Mouse (Mus musculus) liver, embryonic 11.5 days (tissue): ENCODE data around the gene Cdk12. TPM values are rescaled to one million over a fixed set of nuclear protein-coding genes. Genes with fewer than 3 reads are reported as not detected.
"Not testable (repeated sequence)": the region's sequence is repeated elsewhere in the genome, so short reads cannot be mapped to it uniquely, and the experiment has no call there.

Experiments used
- ATAC-seq: fragments of 200-750 bp; cut with Nextera tagmentation; replicated peaks from 2 replicates; pipeline ENCODE4 v1.8.0; 2017; ENCODE audit warnings: moderate number of reproducible peaks, mild to moderate bottlenecking, moderate TSS enrichment, moderate library complexity; ENCODE audit not compliant: low FRiP score
- DNase-seq: peaks from one replicate; pipeline ENCODE4 v3.0.0-alpha.2; 2017; ENCODE audit warnings: low spot score
- H3K27ac ChIP-seq: fragments of 300-500 bp; sonication (generic); 2 replicates; pipeline ENCODE4 v1.5.1; 2014; ENCODE audit warnings: mild to moderate bottlenecking, low read depth, low read length, control low read depth
- H3K27me3 ChIP-seq: fragments of 300-500 bp; sonication (generic); replicated peaks from 2 replicates; pipeline ENCODE4 v1.6.1; 2014; ENCODE audit warnings: low read length, mixed read lengths; ENCODE audit not compliant: control insufficient read depth, insufficient read depth
- H3K36me3 ChIP-seq: fragments of 300-500 bp; sonication (generic); 2 replicates; pipeline ENCODE4 v1.6.1; 2014; ENCODE audit warnings: mild to moderate bottlenecking, low read length, moderate library complexity, mixed read lengths; ENCODE audit not compliant: control insufficient read depth, insufficient read depth
- H3K4me1 ChIP-seq: fragments of 300-500 bp; sonication (generic); replicated peaks from 2 replicates; pipeline ENCODE4 v1.6.1; 2014; ENCODE audit warnings: low read length, mixed read lengths; ENCODE audit not compliant: control insufficient read depth, insufficient read depth
- H3K4me2 ChIP-seq: fragments of 300-500 bp; sonication (generic); 2 replicates; pipeline ENCODE4 v1.6.1; 2014; ENCODE audit warnings: mild to moderate bottlenecking, control low read depth, moderate library complexity
- H3K4me3 ChIP-seq: fragments of 300-500 bp; sonication (generic); 2 replicates; pipeline ENCODE4 v1.5.1; 2014; ENCODE audit warnings: low read depth, low read length, control low read depth
- H3K9ac ChIP-seq: fragments of 300-500 bp; sonication (generic); 2 replicates; pipeline ENCODE4 v1.6.1; 2014; ENCODE audit warnings: low read depth, low read length, control low read depth
- H3K9me3 ChIP-seq: fragments of 300-500 bp; sonication (generic); 2 replicates; pipeline ENCODE4 v1.6.1; 2016; ENCODE audit warnings: low read length, inconsistent platforms, mixed read lengths; ENCODE audit not compliant: control insufficient read depth
- WGBS: fragments of 180-500 bp; shearing (Covaris S2); extraction: QIAGEN DNeasy Blood & Tissue Kit; methylation state at CpG from one replicate; pipeline ENCODE4 v1.1.7; 2014; 5-methylcytosine and 5-hydroxymethylcytosine counted together
- polyA plus RNA-seq: library from polyadenylated mRNA; unstranded; fragments of >200 nt; fragmentation: Nextera tagmentation; extraction: Ambion mirVana; gene quantifications from 2 replicates; pipeline ENCODE4 v1.2.1, GENCODE M21; 2014

The Cdk12 gene
- polyA plus RNA-seq, 1 experiment from 2014 or later: 13.5 TPM

- Histone ChIP-seq H3K27me3 (no peaks in the 10 kb centered on the region), H3K9ac (peak overlapping the region; percentile 100), H3K36me3 (no peaks in the 10 kb centered on the region), H3K4me3 (peak overlapping the region; percentile 97), H3K4me1 (peaks cover 4% of the 10 kb centered on the region; the same call in 1 of the 2 replicates), H3K9me3 (no peaks in the 10 kb centered on the region), H3K4me2 (peak overlapping the region; percentile 88), H3K27ac (peak overlapping the region; percentile 100)
- no peak; the same call in 1 of the 2 replicates for ATAC-seq
- 2% methylated on average over 27 of the region's 27 CpGs for WGBS
- DNase-seq: peak; percentile 54
These were observed 843 bp upstream of the Cdk12 start for GRCm38 (mm10) chr11:98201791-98202640.

GRCm38 (mm10) chr11:98203351-98203911 lies 572 bp downstream of the Cdk12 start:
- peak; percentile 32 for ATAC-seq
- Histone ChIP-seq H3K4me1 (peaks cover 4% of the 10 kb centered on the region; the same call in 1 of the 2 replicates), H3K9ac (peak overlapping the region; percentile 100), H3K36me3 (no peaks in the 10 kb centered on the region), H3K9me3 (no peaks in the 10 kb centered on the region), H3K27me3 (no peaks in the 10 kb centered on the region), H3K27ac (peak overlapping the region; percentile 100), H3K4me2 (peak overlapping the region; percentile 85), H3K4me3 (peak overlapping the region; percentile 97)
- no peak for DNase-seq
- WGBS: under 1% methylated on average over 37 of the region's 37 CpGs

DNA sequence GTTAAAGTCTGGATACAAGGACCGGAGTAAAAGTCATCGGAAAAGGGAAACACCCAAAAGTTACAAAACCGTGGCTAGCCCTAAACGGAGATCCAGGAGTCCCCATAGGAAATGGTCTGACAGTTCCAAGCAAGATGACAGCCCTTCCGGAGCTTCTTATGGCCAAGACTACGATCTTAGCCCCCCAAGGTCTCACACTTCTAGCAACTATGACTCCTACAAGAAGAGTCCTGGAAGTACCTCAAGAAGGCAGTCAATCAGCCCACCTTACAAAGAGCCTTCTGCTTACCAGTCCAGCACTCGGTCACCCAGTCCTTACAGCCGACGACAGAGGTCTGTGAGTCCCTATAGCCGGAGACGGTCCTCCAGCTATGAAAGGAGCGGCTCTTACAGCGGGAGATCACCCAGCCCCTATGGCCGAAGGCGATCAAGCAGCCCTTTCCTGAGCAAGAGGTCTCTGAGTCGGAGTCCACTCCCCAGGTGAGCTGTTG lies 1.1 kb downstream of the Cdk12 start:
- DNase-seq (peak; percentile 38), ATAC-seq (no peak)
- H3K27me3 ChIP-seq: no peaks in the 10 kb centered on the region
- H3K27ac ChIP-seq: no peak overlapping the region
- peaks cover 2% of the 10 kb centered on the region; the same call in 1 of the 2 replicates for H3K36me3 ChIP-seq
- peak overlapping the region; percentile 85 for H3K4me2 ChIP-seq
- peak overlapping the region; percentile 100 for H3K9ac ChIP-seq
- under 1% methylated on average over 16 of the region's 16 CpGs for WGBS
- H3K9me3 ChIP-seq: no peaks in the 10 kb centered on the region
- H3K4me1 ChIP-seq: peaks cover 4% of the 10 kb centered on the region; the same call in 1 of the 2 replicates
- H3K4me3 ChIP-seq: peak overlapping the region; percentile 97

DNA sequence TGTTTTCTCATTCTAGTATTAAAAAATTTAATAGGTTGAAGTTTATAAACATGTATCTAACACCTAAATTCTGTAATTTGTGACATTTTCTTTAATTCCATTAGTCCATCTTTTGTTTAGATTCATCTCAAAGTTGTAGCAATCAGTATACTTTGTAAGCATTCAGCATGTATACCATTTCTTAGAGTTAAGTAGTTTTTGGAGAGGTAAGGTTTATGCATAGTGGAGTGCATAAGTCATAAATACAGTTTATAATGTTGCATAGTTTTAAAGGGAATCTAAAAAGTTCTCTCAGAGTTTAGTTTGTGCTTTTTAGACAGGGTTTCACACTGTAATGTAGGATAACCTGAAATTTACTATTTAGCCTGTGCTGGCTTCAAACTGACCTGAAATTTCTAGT lies 2.6 kb downstream of the Cdk12 start:
- H3K27ac ChIP-seq: no peak overlapping the region
- no peak for ATAC-seq
- no peak for DNase-seq
- H3K36me3 ChIP-seq: peaks cover 15% of the 10 kb centered on the region
- H3K9ac ChIP-seq: no peak overlapping the region
- H3K4me1 ChIP-seq: peaks cover 4% of the 10 kb centered on the region; the same call in 1 of the 2 replicates
- H3K4me3 ChIP-seq: peak overlapping the region; percentile 36
- peak overlapping the region; percentile 66 for H3K4me2 ChIP-seq
- no peaks in the 10 kb centered on the region for H3K9me3 ChIP-seq
- H3K27me3 ChIP-seq: no peaks in the 10 kb centered on the region

- WGBS: 83% methylated on average over 3 of the region's 3 CpGs
These were observed 3.4 kb downstream of the Cdk12 start for GRCm38 (mm10) chr11:98206281-98206680.

DNA sequence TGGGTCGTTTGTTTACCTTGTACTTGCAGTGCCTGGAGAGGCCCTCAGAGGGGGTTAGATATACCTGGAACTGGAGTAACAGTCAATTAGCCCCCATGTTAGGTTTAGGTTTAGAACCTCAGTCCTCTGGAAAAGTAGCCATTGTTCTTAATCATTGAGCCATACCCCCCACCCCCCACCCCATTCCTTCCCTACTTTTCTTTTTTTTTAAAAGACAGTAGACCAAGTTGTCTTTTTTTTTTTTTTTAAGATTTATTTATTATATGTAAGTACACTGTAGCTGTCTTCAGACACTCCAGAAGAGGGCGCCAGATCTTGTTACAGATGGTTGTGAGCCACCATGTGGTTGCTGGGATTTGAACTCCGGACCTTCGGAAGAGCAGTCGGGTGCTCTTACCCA lies 6.8 kb downstream of the Cdk12 start:
- not testable (repeated sequence) for H3K9me3 ChIP-seq, H3K4me2 ChIP-seq, ATAC-seq, H3K27ac ChIP-seq, H3K27me3 ChIP-seq, H3K4me1 ChIP-seq, DNase-seq, H3K9ac ChIP-seq, H3K4me3 ChIP-seq
- 90% methylated on average over 4 of the region's 5 CpGs for WGBS
- H3K36me3 ChIP-seq: peaks cover 31% of the 10 kb centered on the region

More at GRCm38 (mm10) chr11:98206281-98206680, 3.4 kb downstream of the Cdk12 start:
- Histone ChIP-seq H3K36me3 (peaks cover 20% of the 10 kb centered on the region), H3K4me2 (peak overlapping the region; percentile 66), H3K4me3 (peak overlapping the region; percentile 36)
- not testable (repeated sequence) for H3K27ac ChIP-seq, ATAC-seq, DNase-seq, H3K4me1 ChIP-seq, H3K27me3 ChIP-seq, H3K9ac ChIP-seq, H3K9me3 ChIP-seq

DNA sequence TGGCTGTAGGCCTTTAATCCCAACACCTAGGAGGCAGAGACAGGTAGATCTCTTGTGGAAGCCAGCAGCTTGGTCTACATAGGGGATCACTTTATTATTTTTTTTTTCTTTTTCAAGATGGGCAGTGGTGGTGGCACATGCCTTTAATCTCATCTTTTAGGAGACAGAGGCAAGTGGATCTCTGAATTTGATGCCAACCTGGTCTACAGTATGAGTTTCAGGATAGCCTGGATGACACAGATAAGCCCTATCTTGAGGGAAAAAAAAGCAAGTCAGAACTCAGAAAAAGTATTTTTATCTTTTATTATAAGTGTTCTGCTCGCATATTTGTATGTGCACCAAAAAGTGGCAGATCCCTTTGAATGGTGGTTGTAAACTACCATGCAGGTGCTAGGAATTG lies 10.5 kb downstream of the Cdk12 start:
- H3K4me3 ChIP-seq: no peak overlapping the region
- whole genome bisulfite sequencing: 68% methylated on average over 1 of the region's 1 CpGs
- H3K36me3 ChIP-seq: peaks cover 34% of the 10 kb centered on the region
- ATAC-seq: peak; percentile 57
- H3K9me3 ChIP-seq: no peaks in the 10 kb centered on the region
- H3K9ac ChIP-seq: no peak overlapping the region
- H3K4me2 ChIP-seq: peak overlapping the region; percentile 37
- H3K4me1 ChIP-seq: peaks cover 2% of the 10 kb centered on the region; the same call in 1 of the 2 replicates
- DNase-seq: no peak
- H3K27me3 ChIP-seq: no peaks in the 10 kb centered on the region
- no peak overlapping the region for H3K27ac ChIP-seq

- H3K9me3 ChIP-seq: no peaks in the 10 kb centered on the region
- peaks cover 35% of the 10 kb centered on the region for H3K36me3 ChIP-seq
- no peak overlapping the region for H3K4me3 ChIP-seq
- WGBS: 80% methylated on average over 1 of the region's 1 CpGs
- H3K9ac ChIP-seq: no peak overlapping the region
- no peak overlapping the region for H3K4me2 ChIP-seq
- no peak overlapping the region for H3K27ac ChIP-seq
- no peaks in the 10 kb centered on the region for H3K4me1 ChIP-seq
- no peaks in the 10 kb centered on the region for H3K27me3 ChIP-seq
- no peak for ATAC-seq
- DNase-seq: no peak
These were observed 23.5 kb downstream of the Cdk12 start for GRCm38 (mm10) chr11:98226349-98226748.
